Mouse (Mus musculus): ENCODE data around the gene Leng8.
"Not testable (repeated sequence)": the region's sequence is repeated elsewhere in the genome, so short reads cannot be mapped to it uniquely, and the experiment has no call there.

Gene Leng8

DNA sequence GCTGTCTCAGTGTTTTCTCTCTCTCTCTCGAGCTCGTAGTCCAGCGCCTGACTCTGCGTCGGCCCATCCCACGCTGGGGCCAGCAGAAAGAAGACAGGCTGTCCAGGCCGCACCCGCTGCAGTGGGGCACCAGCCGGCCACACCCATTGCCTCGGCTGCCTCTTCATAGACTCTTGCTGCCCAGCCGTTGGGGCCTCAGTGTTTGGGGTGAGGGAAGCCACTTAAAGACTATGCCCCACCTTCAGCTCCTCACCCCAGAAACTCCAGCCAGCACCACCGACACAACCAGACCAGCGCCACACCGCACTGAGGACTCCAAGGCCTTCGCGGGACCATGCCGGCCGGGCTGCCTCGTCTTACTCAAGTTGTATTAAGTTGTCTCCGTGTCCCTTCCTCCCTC is 10.5 kb downstream of the Leng8 start:
- peak; percentile 27 for DNase-seq (ENCODE audit: low spot score)

DNA sequence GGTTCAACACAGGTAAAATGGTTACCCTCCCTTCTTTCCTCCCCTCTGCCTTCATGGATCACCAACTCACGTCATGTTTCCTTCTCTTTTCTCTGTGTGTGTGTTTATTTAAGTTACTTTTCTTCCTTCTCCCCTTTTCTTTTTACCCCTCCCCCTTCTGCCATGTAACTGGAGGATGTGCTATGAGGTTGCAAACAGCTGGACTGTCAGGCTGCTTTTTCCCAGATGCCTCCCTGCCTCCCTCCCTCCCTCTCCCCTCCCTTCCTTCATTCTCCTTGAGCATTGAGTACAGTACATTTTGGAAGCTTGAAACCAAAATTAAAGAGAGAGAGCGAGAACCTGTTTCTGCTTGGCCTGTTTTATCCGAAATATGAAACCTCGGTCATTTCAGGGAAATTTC is 11.0 kb downstream of the Leng8 start:
- DNase-seq (ENCODE audit: low spot score) = no peak

DNA sequence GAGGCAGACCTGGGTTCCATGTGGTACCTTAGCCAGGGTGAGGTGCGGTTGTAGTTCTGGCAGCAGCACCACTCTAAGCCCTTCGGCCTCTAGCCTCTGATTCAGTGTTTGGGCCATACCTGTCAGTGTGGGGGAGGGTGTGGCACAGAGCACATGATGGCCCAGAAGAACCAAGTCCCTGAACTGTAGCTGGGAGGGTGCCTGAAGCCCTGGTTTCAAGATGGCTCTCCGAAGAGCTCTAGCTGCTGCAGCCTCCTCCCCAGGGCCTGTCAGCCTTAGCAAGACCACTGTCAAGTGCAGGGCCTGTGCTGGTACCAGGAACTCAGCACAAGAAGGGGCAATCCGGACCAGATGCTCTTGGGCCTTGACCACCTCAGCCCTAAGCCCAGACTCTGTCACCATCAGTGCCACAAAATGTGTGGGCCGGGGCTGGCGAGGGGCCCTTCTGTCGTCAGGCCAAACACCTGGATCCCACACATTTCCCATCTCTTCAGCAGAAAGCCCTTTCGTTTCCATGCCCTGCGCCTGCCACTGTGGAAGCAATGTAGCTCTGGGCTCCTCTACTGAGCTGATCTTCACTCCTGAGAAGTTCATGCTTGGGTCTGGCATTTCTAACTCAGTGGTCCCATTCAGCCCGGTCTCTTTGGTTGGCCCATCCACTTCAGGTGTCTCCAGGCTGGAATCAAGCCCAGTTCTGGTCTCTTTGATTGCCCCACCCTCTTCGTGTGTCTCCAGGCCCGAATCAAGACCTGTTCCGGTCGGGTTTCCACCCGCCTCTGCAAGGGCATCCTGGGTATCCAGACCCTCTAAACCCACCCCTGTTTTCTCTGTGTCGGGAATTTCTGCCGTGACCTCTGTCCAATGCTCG is 11.7 kb downstream of the Leng8 start:
- no peak for DNase-seq (ENCODE audit: low spot score)

DNA sequence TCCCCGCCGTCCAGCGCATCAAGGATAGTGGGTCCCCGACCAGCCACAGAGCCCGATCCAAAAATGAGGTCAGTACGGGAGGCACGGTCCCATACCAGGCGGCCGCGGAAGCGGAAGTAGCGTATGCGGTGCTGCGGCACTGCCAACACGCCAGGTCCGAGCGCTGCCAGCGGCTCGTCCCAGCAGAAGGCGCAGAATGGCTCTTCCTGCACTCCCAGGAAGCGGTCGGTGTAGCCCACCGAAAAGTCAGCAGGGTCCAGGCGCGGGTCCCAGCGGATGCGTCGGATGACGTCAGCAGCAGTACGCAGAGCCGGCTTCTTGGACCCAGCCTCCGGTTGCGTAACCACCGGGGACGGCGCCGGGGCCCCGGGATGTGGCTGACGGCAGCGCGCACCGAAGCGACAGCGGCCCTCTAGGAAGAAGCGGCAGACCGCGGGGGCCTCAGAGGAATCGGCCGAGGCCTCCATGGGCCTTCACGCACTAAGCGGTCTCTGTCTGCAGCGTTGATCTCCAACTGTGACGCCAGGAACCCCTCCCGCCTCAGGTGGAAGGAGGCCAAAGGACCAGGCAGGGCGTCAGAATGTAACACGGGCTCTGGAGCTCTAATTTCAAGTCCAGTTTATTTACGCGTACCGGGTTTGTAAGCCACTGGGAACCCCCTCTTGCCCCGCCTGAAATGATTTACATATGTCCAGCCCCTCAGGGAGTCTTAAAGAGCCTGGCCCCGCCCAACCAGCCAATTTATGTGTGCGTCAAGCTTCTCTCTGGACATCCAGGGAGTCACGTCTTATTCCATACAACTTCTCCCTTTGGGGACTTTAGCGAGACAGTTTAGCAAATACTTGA is 12.6 kb downstream of the Leng8 start:
- peak; percentile 81 for DNase-seq (ENCODE audit: low spot score)

DNA sequence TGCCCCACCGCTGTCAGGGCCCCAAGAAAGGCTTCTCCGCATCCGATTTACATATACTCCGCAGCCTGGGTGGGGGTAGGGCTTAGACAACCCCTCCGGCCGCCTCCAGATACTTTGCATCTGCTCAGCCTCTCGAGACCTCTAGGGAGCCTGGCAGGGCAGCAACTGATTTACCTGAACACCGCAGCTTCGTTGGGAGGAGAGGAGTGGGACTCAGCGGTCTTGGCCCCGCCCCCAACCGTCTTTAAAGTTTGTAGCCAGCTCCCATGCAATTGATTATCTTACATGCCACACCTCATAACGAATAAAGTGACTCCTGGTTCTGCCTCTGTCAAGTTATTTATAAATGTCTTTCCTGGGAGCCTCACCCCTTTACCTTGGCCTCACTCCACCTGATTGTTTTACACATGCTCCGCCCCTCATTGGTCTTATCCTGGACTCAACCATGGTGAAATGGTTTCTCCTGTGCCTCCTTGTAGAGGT is 13.3 kb downstream of the Leng8 start, which contains the start of gene Leng9:
Gene Leng9 (minus strand): TSS at position 316 of the 483 bp plus-strand sequence.
- no peak for DNase-seq (ENCODE audit: low spot score)

DNA sequence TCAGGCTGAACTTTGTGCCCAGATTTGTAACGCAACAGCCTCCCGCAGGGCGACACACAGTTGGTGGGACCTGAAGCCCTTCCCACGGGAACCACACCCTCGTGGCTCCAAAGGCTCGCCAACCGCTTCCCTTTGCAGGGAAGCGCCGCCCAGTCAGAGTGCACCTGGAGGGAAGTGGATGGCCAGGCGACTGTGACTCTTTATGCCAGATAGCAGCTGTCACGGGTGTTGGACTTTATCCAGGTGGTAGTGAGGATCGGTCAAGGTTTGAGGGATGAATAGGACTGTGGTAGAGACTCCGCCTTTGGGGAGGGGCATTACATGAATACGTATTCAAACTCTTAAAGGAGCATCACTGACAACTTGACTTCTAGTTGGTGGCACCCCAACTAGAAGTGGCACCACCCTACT is 14.0 kb downstream of the Leng8 start:
- no peak for DNase-seq (ENCODE audit: low spot score)

DNA sequence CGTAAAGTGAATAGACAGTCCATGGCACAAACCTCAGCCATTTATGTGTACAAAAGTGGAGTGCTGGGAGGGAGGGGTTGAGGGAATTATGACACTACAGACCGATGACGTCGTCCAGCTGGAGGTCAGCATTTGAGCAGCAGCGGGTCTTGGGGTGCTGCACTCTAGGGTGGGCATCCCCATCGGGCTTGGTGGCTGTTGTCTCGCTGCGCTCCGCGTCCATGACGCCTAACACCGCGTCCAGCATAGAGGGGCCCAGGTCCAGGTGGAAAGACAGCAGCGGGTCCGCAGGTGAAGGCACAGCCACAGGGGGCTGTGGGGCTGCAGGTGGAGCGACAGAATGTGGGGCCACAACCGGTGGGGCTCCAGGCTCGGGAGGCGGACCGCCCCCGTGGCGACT is 14.4 kb downstream of the Leng8 start:
- no peak for DNase-seq (ENCODE audit: low spot score)

DNA sequence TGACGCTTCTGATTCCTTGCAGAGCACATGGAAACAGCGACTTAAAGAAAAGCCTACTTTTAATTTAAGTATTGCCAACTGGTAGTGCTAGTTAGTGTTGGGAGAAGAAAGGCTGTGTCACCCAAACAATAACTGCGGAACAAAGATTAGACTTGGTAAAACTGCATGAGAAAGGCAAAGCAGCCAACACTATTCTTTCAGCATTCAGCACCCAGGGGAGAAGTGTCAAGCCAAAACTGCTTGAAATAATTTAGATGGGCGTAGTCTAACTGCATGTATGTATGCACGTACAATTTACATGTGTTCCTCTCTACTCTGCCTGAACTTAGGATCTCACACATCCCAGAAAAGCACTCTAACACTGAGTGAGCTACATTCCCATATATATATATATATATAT is 17.5 kb downstream of the Leng8 start:
- no peak for DNase-seq (ENCODE audit: low spot score)

DNA sequence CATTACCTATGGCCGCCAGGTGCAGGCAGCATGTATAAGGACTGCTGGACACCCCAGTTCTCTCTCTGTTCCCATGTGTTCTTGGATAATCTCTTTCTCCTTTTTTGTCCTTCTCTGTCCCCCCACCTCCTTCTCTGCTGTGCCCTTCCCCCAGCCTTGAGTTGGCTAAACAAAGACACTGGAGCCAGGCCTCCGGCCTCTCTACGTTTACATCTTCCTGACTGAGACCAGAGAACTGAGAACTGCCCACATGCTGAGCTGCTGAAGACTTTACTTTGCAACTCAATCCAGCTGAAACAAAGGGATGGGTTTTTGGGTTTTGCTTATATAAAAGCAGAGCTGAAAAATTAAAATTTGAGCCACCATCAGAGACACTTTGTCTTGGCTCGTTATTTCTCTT is 18.1 kb downstream of the Leng8 start:
- no peak for DNase-seq (ENCODE audit: low spot score)

DNA sequence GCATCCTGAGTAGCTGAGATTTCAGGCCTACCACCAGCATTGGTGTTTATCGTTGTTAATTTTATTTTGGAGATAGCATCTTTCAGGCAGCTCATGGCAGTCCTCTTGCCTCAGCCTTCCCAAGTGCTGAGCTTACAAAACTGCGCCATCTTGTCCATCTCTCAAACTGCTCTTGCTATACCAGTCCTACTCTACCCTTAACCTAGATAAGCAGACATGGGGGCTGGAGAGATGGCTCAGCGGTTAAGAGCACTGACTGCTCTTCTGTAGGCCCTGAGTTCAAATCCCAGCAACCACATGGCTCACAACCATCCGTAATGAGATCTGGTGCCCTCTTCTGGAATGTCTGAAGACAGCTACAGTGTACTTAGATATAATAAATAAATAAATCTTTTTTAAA is 24.8 kb downstream of the Leng8 start:
- DNase-seq (ENCODE audit: low spot score) = not testable (repeated sequence)

DNA sequence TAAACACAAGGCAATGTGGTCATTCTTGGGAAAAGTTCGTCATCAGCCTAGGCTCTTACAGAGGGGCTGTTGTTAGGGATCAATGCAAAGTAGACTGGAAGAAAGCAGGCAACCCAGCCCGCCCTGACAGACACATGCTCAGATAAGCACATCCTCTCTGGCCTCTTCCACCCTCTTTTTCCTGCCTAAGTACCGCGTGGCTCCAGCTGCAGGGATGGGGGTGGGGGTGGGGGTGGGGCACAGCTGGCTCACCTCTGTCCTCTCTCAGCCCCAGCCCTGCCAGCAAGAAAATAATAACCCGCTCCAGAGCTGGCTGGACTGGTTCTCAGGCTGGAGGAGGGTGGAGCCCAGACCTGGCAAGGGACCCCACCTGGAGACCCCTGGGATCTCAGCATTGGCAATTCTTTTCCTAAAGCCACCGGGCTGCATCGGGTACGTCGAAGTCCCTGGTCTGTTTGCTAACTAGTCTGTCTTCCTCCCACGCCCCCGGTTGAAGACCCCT is 26.8 kb downstream of the Leng8 start:
- DNase-seq (ENCODE audit: low spot score) = peak; percentile 48

DNA sequence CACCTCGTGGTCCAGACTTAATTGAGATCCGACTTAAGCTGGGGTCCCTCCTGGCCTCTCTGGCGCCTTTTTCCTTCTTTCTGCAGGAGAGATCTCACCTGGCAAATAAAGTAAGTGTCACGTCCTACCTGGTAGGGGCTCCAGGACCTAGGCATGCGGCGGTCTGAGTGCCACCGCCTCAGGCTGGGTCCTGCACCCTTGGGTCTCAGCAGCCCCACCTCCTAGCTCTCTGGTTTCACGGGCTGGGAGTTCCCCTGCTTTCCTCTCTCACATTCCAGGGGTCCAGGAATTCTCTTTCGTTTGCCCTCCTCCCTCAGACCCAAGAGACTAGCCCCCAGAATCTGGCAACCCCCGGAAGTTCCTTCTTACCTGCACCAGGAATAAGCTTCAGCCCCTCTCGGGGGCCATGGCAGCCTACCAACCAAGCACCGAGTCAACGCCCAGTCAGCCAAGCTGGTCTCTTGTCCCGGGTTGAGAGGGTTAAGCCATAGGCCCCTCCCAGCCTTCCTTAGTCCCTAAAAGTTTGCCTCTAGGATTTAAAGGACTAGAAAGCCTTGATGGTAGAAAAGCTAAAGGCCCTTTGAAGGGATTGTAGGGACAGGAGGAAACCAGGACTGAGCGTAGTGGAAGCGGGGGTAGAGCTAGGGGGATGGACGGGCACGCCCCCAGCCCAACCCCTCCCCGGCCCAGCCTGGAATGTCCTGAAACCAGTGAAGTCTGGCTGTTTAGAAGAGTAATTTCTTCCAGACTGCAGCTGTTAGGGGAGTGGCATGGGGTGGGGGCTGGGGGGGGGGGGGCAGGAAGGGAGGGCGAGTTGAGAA is 27.5 kb downstream of the Leng8 start, which contains the start of gene Cdc42ep5:
Gene Cdc42ep5 (minus strand): TSS at position 771 of the 821 bp plus-strand sequence.
- peak; percentile 51 for DNase-seq (ENCODE audit: low spot score)

DNA sequence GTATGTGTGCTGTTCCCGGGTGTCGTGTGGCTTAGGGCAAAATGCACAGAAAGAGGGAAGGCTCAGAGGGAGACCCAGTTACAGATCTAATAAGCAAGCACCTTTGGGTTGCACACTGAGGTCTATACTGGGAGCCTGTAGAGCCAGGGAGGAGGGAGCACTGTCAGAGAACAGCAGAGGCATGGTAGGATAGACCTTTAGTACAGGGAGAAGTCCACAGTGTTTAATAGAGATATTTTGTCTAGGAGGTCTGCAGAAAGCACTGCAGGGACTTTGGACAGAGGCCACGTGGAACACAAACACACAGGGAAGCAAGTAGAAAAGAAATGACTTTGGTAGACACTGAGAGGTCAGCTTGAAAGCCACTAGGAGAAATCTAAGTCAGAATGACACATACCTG is 28.4 kb downstream of the Leng8 start:
- no peak for DNase-seq (ENCODE audit: low spot score)

DNA sequence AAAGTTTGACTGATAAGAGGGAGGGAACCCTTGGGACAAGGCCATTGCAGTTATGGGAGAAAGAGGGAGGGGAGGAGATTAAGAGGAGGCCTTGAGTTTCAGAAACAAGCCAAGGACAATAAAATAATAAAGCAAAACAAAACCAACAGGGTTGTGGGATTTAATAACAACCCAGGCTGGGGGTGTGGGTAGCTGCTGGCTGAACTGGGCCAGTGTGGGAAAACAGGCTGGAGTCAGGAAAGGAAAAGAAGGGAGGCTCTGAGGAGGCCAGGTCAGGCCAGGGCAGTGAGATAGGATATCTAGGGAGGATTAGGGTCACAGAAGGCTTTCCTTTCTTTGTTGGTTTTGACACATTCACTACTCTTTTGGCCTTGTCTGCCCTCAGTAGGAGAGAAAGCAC is 30.3 kb downstream of the Leng8 start:
- no peak for DNase-seq (ENCODE audit: low spot score)

DNA sequence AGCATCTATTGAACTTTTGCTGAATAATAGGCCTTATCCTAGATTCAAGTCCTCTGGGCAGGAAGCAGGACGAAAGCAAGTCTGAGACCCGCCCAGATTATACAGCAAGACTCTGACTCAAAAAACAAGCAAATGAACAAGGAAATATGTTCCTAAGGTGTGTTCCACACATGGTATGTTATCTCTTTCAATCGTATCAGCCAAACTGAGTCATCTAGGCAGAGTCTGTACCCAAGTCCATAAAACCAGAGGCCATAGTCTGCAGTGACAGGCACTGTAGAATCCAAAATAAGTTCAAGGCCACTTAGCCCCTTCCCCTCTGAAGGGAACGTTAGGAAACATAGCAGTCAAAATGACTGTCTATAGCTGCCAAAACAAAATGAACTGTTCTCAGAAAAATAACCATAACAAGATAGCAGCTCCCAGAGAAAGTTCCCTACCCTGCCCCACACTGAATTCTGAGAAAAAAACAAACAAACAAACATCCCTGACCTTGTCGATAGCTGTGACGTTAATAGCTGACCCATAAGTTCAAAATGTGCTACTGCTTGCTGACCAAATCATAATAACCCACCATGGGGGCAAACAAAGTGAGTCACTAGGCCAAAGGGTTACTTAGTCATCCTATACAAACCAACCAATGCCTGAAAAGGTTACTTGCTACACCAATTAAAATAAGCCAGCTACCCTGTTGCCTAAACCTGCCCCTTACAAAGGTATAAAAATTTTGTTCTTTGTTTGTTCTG is 33.5 kb downstream of the Leng8 start:
- DNase-seq (ENCODE audit: low spot score) = no peak

DNA sequence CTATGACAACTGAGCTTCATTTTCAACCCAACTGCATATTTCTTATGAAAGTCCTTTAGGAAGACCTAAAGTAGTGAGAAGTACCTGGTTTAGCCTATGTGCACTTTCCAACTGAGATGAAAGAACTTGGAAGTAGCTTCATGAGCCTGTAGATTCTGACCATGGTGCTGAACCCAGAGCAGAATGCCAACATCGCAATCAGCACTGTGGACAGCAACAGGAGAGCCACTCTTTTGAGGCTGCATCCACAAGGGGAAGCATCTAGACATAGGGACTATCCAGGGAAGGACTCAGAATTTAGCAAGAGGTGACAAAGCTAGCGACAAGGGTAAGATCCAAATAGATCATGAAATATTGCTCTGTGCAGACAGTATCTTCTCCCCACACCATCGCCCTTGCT is 41.6 kb downstream of the Leng8 start:
- no peak for DNase-seq (ENCODE audit: low spot score)

Data from MN1 (cell line).